Mouse (Mus musculus): Measurements from ENCODE around the gene Cisd2.
A peak's percentile ranks its signal among the peaks of the same experiment; 100 is the strongest.

Gene Cisd2

DNA sequence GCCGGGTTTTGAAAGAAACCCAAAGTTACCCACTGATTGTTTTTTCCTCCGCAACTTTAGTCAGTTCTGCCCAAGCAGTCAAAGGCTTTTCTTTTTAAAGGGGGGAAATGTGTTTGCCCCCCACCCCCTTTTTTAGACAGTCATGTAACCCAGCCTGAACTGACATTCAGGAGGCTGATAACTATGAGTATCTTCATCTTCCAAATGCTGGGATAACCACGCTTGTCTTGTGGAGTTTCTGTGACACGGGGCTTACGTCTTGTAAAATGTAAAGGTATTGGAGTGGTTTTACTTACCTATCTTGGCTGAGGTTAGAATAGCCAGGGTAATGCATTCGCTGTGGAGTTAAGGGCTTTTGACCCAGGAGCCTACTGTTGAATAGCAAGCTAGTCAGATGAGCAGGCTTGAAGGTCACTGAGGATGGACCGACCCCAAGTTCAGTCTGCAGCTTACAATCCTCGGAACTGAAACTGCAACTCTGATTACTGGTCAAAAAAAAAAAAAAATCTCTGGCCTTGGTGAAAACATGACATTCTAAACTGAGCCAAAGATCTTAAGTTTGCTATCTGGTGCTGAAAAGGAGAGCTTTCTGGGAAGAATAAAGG is at the start of gene Cisd2:
TSS of gene Cisd2 (minus strand) at position 318 of the 605 bp plus-strand sequence.
- DNase-seq (ENCODE audit: low spot score): peak; percentile 25

DNA sequence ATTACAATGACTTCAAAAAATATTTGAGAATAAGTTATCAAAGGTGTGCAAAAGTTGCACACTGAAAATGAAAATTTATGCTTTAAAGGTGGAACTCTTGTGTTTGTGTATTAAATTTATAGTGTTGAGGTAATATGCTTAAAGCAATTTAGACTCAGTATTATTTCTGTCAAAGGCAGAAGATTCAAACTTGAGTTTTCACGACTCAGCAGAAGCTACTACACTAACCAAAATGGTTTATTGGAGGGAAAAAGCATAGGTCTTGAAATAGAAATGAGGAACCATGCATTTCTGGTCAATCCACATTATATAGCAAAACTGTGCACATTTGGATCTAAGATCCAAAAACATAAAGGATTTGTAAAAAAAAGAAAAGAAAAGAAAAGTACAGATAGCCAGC is 47.1 kb upstream of the Cisd2 start:
- DNase-seq (ENCODE audit: low spot score): no peak

DNA sequence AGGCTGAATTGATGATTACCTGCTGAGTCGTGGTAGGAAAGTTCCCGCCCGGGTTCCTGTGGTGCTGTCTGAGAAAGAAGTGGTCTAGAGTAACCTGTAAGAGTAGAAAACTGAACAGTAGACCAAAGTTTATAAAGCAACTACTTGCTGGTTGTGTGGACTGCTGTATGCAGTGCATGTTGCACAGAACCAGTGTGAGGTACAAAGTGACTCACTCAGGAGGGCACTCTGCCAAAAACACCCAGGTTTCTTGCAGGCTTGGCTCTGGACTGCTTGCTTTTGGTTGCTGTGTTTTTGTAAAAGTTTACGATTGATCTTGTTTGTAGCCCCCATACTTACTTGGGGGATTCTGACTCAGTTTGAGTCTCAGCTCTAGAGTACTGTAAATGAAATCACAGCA is 46.2 kb upstream of the Cisd2 start:
- no peak for DNase-seq (ENCODE audit: low spot score)

DNA sequence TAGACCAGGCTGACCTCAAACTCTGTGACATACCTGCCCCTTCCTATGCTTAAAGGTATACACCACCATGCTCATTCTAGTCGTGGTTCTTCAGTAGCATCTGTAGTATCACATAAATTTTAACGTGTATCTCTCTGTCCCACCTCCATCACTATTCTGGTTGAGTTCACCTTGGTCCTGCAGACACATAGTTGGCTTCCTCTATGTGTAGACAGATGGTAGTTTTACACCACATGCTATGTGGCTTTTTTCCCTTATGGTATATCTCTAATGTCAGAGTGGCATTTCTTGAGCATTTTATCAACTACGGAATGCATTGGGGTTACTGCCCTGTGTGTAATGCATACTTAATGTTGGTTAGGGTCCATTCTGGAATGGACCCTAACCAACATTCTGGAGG is 45.4 kb upstream of the Cisd2 start:
- DNase-seq (ENCODE audit: low spot score): no peak

DNA sequence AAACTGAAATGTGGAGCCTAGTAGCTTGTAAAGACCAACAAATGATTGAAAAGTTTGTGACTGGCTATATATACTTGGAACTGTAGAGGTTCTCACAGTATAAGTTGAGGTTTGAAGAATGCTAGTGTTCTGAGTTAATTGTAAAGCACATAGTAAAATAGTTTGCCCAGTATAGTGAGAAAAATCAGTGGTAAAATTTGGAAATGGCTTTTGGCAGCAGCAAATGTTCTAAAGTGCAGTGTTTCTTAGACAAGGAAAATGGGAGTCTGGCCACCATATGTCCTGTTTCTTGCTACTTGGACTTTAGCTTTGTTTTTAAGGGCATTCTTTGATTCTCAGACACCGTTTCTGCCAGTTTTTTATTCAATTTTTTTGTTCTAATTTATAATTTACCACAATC is 44.7 kb upstream of the Cisd2 start:
- DNase-seq (ENCODE audit: low spot score): no peak

DNA sequence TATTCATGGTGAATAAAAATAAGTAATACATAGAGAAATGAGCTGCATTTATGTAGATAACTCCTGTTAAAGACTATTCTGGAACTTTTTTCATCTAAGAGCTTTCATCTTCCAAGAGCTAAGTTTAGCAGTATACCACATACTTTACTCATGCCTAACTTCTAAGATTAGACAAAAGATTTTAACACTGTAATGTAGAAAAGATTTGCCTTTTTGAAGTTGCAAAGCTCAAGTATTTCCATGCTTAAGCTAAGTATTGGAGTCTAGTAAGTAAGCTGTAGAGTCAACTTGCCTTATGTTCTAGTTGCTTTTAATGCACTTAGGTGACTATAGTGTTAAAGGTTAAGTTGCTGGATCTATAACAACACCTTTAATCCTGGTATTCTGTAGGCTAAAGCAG is 35.3 kb upstream of the Cisd2 start:
- no peak for DNase-seq (ENCODE audit: low spot score)

DNA sequence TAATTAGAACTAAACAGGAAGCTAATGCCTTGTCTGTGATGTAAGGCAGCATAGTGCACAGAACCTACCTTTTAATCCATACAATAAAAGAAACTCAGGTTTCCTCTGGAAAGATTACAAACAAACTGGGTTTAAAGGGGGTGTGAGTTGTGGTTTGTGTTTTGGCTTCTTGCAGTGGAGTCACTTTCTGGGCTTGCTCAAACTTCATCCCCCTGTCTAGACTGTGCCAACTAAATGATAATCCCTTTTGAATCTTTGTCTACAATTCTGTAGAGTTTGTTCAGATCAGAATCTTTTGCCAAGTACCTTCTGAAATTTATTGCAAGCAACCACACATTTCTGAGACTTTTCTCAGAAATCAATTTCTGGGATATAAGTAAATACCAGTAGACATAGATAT is 21.2 kb upstream of the Cisd2 start:
- DNase-seq (ENCODE audit: low spot score): no peak

DNA sequence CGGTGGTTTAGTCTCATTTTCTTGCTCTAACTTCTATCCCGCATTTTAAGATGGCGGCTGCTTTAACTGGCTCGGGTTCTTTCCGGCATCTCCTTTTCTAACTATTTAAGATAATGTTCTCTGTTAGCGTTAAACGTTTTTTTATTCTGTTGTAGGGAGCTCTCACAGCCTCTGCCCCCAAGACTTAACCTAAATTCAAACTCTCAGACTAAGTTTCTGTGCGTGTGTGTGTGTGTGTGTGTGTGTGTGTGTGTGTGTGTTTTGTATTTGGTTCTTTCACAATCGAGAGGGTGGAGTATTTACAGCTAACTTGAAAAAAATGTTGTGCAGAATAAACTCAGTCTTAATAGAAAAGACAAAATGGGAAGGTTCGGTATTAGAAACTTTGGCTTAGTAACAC is 16.9 kb upstream of the Cisd2 start:
- DNase-seq (ENCODE audit: low spot score): no peak

DNA sequence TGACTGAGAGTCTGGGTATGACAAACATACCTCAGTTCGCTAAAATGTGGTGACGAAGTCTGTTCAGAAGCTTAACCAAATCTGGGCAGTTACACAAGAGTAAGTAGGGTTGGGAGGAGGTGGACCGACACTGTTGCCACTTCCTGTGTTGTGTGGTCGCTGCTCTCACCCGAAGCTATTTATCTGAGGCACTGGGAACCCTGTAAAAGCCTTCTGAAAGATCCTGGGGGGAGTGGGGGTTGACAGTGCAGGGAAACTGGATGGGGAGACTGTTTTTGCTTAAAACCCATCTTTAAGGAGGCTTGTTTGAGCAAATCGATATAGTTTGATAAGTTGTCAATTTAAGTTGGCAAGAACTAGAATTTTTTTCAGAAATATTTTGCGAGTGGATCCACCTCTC is 16.5 kb upstream of the Cisd2 start:
- DNase-seq (ENCODE audit: low spot score): peak; percentile 10

DNA sequence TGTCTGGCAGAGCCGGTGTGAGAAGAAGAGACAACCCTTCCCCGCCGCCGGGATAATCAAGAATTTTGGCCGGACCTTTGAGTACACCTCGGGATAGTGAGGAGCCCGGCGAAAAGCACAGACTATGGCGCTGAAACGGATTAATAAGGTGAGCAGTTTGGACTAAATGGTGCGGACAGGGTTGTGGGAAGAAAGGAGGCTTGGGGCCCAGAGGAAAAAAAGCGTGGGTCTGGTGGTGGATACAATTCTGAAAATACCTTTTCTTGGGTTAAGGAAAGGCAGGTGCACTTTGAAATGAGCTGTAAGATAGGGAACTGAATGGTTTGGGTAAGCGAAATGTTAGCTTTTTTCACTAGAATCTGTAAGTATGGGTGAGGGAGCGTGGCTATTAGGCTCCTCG is 15.9 kb upstream of the Cisd2 start:
- DNase-seq (ENCODE audit: low spot score): no peak

DNA sequence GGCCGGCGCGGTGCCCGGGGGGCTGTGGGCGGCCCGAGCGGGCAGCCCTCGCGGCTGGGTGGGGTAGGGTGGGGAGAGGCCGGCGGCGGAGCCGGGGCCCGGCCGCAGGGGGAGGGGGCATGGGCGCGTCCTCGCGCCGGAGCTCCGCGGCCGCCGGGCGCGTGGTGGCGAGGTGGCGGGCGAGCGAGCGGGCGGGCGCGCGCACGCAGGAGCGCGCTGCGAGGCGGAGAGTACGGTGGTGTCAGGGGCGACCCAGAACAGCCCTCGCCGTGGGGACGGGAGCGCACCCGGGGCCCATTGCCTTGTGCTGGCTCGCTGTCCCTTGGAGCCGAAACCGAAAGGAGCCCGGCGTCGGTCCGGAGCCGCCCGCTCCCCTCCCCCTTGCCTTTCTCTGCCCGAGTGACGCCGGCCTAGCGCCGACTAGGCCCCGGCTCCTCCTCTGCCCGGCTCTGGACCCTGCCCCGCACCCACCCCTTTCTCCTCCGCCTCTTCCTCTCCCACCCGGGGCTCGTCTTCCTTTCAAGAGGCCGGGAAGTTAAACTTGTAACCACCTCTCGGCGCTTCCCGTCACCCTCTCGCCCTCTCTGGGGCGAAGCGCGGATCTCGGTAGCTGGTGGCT is 15.3 kb upstream of the Cisd2 start:
- peak; percentile 73 for DNase-seq (ENCODE audit: low spot score)

DNA sequence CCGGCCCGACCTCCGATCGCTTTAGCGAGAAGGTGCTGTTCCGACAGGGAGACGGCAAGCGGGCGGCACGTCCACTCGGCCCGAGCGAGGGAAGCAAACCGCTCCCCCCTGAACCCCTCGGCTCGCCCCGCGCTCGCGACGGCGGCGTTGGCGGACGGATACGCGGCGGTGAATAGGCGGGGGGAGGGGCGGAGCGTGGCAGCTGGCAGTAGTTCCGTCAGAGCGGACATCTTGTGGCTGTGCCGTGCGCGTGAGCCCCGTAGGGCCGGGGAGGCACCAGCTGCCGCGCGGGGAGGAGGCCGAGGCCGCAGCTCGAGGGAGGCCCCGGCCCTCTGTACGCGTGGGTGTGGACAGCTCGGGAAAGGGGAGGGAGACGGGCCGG is 14.8 kb upstream of the Cisd2 start:
- peak; percentile 92 for DNase-seq (ENCODE audit: low spot score)

DNA sequence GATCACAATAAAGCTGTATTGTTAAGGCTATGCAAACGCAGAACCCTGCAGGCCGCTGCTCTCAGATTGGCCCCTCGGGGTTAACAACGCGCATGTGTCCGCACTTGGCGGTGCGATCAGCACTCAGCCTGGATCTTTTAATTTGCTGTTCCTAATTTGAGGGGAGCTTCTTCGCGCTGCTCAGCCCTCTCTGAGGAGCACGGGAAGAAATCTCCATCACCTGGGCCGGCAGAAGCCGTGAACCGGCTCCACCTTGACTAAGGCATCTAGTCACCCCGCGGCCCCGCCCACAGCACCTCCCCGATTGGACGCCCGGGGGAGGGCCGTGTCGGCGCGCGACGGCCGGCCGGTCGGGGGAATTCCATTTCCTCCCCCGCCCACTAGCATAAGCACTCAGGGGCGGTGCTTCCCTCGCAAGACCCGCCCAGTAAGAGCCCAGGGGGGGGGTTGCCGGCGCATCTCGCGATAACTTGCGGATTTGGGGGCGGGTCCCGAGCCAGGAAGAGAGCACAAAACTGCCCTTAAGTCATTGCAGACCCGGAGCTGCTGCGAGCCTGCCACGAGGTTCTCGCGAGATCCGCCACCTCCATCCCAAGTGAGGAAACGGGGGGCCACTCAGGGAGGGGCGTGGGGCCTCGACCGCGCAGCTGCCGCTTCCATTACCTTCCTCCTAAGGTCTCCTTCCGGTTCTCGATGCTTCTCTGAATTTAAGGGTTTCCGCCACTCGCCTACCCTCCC is 14.2 kb upstream of the Cisd2 start, which contains the start of gene Ube2d3:
TSS of gene Ube2d3 (plus strand) at position 392 of the 738 bp plus-strand sequence.
- DNase-seq (ENCODE audit: low spot score): peak; percentile 98

DNA sequence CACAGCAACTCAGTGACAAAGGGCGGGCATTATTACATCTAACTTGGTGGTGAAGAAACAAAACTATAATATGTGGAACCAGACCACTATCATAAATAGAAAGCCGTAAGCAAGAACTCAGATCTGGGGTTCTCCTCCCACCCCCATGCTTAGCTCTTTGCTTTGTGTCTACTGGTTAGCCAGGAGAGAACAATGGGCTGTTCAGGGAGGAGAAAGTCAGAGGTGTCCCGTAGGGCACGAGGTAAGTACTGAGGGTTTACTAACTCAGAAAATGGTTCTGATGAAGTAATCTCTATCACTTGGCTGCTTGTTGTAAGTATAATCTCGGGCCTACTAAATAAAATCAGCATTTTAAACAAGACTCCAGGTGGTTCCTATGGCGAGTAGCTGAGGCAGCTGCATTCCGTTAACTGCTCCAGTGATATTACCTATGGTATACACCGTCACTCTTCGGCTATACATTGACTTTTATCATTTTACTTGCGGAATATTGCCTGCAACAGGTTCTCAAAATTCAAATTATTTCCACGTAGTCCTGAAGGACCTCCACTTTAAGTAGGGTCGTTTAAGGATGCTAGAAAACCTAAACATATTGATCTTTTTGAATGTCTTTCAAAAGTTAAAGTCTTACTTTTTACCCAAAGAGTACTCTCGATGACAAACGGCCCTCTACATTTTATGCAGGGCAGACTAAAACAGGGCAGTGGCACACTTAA is 13.3 kb upstream of the Cisd2 start:
- DNase-seq (ENCODE audit: low spot score): no peak

DNA sequence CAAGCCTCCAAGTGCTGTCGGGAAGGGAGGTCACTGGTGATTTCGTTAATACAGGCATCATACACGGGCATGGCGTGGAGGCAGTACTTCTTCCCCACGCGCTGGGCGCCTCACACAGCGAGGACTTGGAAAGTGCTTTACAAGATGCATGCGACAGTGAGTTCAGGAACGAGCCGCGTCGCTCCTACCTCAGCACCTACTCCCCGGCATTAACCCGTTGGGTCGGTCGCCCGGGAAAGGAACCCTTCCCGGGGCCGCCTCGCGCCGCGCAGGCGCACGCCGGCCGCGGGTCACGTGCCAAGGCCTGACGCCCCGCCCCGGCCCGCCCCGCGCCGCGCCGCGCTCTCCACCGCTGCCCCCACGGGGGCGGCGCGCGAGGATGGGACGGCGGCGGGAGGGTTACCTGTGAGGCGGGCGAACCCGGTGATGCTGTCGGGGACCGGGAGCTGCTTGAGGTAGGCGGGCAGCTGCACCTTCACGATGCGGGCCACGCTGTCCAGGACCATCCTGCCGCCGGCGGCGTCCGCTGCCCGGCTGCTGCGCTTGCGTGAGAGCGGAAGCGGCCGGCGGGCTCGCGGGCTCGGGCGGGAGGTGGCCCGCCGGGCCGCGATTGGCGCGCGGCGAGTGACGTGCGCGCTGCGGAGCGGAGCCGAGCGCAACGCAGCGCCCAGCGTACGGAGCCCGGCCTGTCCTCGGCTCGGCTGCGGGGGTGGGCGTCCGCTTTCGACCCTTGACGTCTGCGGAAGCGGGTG is 693 bp downstream of the Cisd2 start:
- DNase-seq (ENCODE audit: low spot score): peak; percentile 88

DNA sequence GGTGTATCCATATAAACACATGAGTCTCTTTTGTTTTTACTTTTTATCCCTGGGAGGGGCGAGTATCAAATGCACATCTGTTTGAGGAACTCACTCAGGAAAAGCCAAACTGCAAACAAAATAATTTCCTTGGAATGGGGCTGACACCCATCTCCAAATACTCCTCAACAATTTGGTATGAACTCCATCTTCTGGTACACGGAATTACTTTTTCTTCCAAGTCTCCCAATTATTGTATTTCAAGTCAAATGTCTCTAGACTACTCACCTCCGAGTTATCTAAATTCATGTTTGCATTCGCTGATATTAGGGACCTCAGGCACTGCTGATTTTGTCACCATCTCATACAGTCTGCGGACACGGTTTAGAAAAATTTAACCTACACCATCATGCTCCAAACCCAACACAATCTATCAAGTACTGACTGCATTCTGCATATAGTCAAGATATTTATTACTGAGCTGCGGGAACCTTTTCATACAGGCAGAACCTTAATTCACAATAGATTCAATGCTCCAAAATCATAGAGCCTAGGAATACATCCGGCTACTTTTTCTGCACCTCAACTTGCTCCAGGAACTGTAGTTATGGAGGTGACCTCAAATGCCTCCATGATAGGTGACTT is 1.4 kb downstream of the Cisd2 start:
- DNase-seq (ENCODE audit: low spot score): no peak

DNA sequence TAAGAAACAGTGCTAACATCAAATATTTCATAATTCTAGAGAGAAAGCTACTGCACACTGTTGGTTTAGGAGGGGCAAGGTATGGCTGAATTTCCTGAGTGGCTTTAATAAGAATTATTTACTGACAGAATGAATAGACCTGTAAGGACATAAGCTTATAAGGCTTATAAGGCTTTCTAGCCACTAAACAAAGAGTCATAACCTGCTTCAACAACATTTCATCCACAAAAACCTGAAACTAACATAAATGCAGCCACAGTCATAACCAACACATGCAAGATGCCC is 2.5 kb downstream of the Cisd2 start:
- no peak for DNase-seq (ENCODE audit: low spot score)

DNA sequence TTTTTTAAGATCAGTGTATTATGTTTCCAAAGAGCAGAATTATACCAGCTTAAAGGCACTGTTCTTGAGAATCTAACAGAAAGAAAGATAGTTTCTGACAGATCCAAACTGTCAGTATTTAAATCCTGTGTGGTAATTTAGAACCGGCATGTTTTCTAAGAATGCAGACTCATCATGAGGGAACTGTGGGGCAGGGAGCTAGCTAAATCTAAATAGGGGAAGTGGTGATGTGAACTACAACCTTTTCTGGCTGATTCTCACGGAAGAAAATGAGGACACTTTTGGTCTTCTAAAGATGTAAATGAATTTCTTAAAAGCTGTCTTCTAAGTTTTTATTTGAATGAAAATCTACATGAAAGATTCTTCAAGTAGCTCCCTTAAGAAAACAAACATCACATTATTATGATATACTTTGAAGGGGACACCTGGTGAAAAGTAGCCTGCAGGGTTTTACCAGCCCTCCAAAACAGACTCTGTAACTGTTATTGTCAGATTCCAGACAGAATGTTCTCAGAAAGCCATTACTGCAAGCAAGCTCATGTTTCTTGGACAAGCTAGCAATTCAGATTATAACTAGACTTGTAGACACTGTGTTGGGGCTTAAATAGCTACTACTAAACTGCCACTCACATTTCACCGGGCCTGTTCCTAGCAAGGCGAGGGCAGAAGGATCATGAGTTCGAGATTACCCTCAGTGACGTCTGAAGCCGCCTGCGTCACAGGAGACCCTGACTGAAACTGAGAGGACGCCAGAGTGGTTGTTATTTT is 3.0 kb downstream of the Cisd2 start:
- DNase-seq (ENCODE audit: low spot score): no peak

DNA sequence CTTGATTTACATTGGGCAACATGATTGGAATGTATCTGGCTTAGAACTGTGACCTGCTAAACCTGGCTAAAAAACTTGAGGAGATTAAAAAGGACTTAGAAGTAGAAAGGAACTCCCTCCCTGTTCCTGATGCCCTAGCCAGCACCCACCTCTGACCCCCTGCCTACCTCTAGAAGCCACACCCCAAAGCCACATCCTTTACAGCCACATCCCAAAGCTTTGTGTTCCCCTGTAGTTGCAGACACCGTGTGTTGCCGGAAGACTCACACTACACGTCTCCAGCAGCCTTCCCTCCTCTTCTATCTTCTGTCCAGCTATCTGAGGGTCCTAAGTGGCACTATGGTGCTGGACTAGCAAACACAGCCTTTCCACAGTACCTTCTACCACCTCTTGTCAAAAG is 5.9 kb downstream of the Cisd2 start:
- DNase-seq (ENCODE audit: low spot score): no peak

DNA sequence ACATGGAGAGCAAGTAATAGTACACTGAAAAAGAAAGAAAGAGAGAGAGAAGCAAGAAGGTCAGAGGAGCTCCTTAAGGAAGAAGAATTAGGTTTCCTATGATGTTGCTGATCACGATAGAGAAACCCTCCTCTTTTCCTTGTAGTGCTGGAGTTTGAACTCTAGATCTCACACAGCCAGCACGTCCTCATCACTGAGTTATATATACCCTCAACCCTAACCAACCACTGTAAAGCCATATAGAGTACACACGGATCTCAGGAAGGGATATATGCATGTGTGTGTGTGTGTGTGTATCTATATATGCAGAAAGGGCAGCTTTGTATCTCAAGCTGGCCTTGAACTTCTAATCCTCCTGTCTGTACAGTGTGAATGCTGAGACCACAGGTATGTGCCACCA is 6.5 kb downstream of the Cisd2 start:
- DNase-seq (ENCODE audit: low spot score): no peak

DNA sequence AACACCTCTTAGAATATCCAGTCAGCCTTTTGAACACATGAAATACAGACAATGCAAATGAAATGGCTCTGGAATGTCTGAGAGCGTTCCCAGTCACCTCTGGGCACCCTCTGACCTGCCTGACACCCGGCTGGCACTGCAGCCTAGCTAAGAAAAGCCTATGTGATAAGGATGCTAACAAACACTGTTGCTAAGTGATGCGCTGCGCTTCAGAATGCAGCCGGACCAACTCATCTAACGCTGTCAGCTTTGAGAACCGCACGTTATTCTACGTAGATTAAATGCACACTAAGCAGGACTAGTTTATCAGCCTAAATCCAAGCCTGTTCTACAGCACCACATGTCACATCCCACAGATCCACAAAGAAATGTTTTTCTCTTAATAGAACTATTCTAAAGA is 11.9 kb downstream of the Cisd2 start:
- DNase-seq (ENCODE audit: low spot score): no peak

Data from retina, embryonic 14.5 days (tissue).